Mouse (Mus musculus): ENCODE measurements at regions not wholly inside any gene's neighbourhood (a gene's known extent, or its start where the extent isn't known, plus 50 kb on each side); places are given as distances from the start of the nearest gene placed in this dataset.

DNA sequence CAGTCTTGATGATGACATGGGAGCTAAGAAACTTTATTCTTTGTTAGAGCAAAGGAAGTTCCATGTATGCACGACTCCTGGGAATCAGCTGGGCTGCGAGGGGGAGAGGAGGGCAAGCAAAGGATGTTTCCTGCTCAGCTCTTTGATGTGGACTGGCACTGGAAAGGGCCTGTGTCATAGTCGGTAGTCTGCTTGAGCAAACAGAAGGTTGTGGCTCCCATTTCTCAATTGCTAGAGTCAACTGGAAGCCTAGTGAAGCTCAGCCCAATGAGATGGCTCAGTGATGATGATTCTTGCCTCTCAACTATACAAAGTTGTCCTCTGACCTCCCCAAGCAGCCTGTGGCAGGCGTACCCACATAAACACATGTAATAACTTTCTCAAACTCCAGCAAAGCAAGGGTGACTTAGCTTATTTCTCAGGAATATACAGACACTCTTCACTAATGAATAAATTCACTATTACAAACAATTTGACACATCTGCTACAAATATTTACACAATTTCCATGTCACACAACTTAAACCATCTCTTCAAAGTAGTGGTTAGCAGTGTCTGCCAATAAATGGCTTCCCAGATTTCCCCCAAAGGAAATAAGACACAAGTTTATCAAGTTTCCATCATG, 115.4 kb upstream of the Smad1 start:
- DNase-seq, result no peak

- DNase-seq, result no peak
Measured at GRCm38 (mm10) chr8:79508597-79508996, 109.3 kb upstream of the Smad1 start.

- DNase-seq, result no peak
Measured at GRCm38 (mm10) chr8:79505381-79505780, 106.1 kb upstream of the Smad1 start.

- DNase-seq, result no peak
Measured at GRCm38 (mm10) chr8:79503906-79504305, 104.6 kb upstream of the Smad1 start.

DNA sequence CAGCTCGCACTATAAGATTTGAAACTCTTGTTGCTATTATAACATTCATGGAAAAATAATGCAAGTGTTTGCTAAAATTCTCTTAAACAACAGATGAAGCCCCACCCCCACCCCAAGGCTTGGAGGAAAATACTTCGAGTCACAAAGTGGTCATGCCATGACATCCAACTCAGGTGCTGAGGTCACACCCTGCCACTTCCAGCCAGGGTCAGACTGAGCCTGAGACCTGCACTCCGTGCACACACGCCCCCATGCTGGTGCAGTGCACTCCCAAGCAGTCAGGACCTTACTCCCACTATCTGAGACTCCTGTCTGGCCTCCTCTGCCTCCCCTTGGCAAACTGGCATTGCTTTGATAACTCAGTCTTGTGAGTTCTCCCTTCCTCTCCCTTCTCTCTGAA, 102.7 kb upstream of the Smad1 start:
- no peak for DNase-seq

GRCm38 (mm10) chr8:79501238-79501637, 101.9 kb upstream of the Smad1 start:
- no peak for DNase-seq

- no peak for DNase-seq
Measured at GRCm38 (mm10) chr8:79499258-79499657, 99.9 kb upstream of the Smad1 start.

DNA sequence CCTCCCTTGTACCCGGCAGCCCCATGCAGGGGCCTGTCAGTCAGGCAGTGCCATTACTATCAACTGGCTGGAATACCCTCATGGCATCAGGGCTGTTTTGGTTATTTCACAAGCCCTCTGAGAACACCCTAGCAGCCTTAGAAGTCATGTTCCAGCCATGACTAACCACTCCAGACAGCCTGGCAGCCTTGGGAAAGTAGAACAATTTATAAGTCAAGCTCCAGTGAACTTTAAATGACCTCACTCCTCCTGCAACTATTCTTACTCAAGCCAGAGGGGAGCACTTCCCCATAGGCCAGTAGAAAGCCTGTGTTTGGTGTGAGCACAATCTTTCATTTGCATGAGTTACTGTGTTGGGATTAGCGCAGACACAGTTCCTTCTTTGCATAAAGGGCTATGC, 99.3 kb upstream of the Smad1 start:
- no peak for DNase-seq

DNA sequence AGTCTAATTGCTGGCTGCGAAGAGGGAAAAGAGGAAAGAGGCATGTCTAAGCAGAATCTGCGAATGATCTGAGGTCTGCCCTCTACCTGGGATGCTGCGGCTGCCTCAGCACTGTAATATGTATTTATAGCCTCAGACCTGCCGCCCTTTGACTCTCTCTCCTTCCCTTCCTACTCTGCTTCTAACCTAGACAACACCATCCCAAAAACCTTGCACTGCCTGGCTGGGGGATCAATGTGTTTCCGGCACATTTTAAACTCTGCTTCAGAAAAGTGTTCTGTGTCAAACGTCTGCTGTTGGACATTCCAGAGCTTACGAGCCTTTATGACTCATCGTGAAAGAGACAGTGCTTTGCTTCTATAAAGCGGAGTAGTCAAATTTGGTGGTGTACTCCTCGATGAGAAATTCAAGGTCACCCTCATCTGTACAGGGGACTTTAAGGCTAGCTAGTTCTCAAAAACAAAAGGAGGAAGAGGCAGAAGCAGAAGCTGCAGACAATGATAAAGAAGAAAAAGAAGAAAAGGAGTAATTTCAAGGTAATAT, 91.9 kb upstream of the Smad1 start:
- DNase-seq, result no peak

DNA sequence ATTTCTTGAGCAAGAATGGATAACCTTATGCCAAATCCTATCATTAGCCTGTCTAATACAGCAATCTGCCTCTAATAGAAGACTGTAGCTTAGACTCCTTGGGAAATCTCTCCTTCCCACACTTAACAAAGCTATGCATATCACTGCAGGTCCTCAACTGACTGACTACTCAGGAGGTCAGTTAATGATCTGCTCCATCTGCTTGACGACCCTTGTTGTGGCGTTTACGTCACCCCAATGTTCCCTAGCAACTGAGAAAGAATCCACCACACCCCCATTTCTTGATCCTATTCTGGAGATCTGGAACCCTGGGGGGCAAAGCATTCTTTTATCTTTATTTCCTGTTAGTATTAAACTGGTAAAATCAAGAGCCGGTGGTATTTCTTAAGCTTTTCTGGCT, 91.4 kb upstream of the Smad1 start:
- DNase-seq, result no peak

DNA sequence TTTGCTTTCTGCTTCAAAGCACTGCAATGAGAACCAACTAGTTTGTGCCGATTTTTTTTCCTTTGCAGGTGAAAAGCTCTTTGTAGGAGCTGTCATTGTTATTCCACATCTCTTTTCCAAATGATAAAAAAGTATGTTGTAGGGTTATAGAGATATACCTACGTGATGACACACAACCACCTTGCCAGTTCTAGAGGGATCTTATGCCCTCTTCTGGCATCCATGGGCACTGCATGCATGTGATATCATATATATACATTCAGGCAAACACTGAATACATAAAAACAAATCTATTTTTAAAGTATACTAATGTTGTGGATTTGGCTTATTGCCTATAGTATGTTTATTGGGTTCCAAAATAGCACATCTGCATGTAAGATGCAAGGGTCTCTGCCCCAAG, 89.5 kb upstream of the Smad1 start:
- no peak for DNase-seq

DNA sequence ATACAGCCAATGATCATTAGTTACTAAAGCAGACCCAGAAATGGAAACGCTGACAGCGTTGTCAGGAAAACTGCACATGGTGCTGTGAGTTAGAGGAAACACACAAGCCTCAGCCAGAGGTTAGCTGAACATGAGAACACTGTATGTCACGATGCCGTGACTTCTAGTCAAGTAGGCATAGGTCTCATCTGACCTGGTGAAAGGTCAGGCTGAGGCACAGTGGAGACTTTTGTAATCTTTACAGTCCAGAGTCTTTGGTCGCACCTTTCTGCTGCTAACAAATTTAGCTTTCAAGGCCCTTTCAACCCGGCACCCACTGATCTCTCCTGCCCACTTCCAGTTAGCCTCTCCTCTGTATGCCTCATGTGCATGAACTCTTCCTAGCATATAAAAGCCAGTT, 88.3 kb upstream of the Smad1 start:
- no peak for DNase-seq

- no peak for DNase-seq
Measured at GRCm38 (mm10) chr8:79479326-79479725, 80.0 kb upstream of the Smad1 start.

DNA sequence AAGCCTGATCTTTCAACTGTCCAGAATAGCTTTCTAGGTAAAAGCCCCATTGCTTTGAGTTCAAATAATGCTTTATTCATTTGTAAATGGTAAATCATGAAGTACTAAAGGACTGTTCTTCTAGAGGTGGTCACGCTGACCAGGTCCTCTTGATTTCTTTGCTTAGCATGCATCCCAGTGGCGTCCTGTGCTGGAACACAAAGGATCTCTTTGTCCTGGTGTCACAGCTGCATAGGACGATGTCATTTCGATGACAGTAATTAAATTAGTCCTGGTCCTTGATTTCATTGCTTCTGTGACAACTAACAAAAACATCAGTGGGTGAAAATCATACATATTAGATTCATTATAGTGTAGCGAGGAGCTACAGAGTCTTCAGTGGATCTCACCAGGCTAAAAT, 76.7 kb upstream of the Smad1 start:
- no peak for DNase-seq

DNA sequence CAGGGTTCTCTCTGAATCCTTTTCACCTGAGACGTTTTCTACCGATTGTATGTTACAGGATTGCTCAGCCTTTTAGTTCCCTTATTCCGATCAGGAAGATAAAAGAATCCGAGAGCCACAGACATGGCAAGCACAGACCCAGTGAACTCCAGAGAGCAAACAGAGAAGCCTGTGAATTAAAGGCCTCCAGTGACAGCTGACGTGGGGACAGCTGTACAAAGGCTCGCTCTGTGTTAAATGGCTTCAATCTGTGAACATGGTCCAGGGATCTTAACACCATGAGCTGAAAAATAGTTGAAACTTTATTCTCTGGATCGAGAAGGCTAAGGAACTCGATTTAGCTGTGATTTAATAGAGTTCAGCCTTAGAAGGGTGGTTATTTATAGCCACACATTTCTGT, 75.4 kb upstream of the Smad1 start:
- no peak for DNase-seq

DNA sequence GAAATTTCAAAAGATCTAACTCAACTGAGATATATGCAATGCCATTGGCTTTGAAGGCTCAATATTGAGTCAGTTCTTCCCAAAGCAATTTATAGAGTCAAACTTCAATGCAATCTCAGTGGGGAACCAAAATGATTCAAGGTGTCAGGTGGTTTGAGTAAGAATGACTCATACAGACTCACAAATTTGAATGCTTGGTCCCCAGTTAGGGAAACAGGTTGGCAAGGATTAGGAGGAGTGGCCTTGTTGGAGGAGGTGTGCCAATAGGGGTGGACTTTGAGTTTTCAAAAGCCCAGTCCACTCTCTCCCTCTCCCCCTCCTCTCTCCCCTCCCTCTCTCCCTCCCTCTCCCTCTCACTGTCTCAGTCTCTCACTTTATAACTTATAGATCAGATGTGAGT, 52.8 kb upstream of the Smad1 start:
- no peak for DNase-seq

DNA sequence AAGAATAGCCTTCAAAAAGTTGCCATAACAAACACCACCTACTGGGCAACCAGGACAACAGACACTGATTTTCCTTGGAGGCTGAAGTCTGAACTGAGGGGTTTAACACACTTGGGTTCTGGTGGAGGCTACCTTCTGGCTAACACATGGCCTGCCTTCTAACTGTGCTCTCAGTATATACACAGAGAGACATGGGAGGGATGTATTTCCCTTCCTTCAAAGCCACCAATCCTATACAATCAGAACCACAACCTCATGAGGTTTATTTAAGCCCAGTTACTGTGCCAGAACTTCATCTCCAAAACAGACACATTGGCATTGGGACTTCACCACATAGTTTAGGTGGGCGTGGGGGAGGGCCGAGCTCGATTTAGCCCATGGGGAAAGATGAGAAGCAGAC, 50.1 kb upstream of the Smad1 start:
- DNase-seq, result no peak
